Mouse (Mus musculus) frontal cortex, postnatal 10 days (tissue): ENCODE results near the gene Lama5.

Experiments
- DNase-seq, 2 experiments: peaks; one replicate each; pipeline ENCODE4 v3.0.0; 2022; ENCODE audit warnings: low spot score in 2 of 2, mixed read lengths in 1 of 2

The Lama5 gene

GRCm38 (mm10) chr2:180254436-180255209 is 29.0 kb upstream of the Lama5 start:
- no peak for DNase-seq

GRCm38 (mm10) chr2:180251838-180252237 is 26.2 kb upstream of the Lama5 start:
- no peak for DNase-seq

GRCm38 (mm10) chr2:180250930-180251611 is 25.4 kb upstream of the Lama5 start:
- peak; percentile 68 to 80 for DNase-seq

GRCm38 (mm10) chr2:180248947-180249660 is 23.4 kb upstream of the Lama5 start:
- DNase-seq: no peak

GRCm38 (mm10) chr2:180247916-180248315 is 22.3 kb upstream of the Lama5 start:
- DNase-seq: no peak

GRCm38 (mm10) chr2:180243108-180243507 is 17.4 kb upstream of the Lama5 start:
- no peak for DNase-seq

- DNase-seq: no peak
These were observed 12.9 kb upstream of the Lama5 start for GRCm38 (mm10) chr2:180238591-180238990.

GRCm38 (mm10) chr2:180237601-180238345 is 12.1 kb upstream of the Lama5 start:
- no peak for DNase-seq

GRCm38 (mm10) chr2:180236930-180237329 is 11.3 kb upstream of the Lama5 start:
- no peak for DNase-seq

GRCm38 (mm10) chr2:180236500-180236899 is 10.8 kb upstream of the Lama5 start:
- DNase-seq: no peak

GRCm38 (mm10) chr2:180235788-180236187 is 10.1 kb upstream of the Lama5 start:
- DNase-seq: no peak

GRCm38 (mm10) chr2:180234980-180235379 is 9.3 kb upstream of the Lama5 start:
- no peak for DNase-seq

- no peak for DNase-seq
These were observed 8.7 kb upstream of the Lama5 start for GRCm38 (mm10) chr2:180234353-180234752.

GRCm38 (mm10) chr2:180233101-180233904 is 7.6 kb upstream of the Lama5 start:
- DNase-seq: no peak

GRCm38 (mm10) chr2:180230482-180230881 is 4.8 kb upstream of the Lama5 start:
- DNase-seq: no peak

GRCm38 (mm10) chr2:180229129-180229528 is 3.5 kb upstream of the Lama5 start:
- no peak for DNase-seq

GRCm38 (mm10) chr2:180228592-180228991 is 2.9 kb upstream of the Lama5 start:
- DNase-seq: no peak

GRCm38 (mm10) chr2:180228060-180228458 is 2.4 kb upstream of the Lama5 start:
- DNase-seq: no peak

- DNase-seq: no peak
These were observed 1.8 kb upstream of the Lama5 start for GRCm38 (mm10) chr2:180227262-180228059.
